21 mouse cellular contexts compared by ENCODE assay signal in genomic region chr9:61220017-61220416, GRCm38 (mm10).
DNase-seq lines count a peak whose midpoint lies in the region; ATAC-seq and TF ChIP-seq lines count a peak whose summit lies in the region.
"Had no signal": no experiment of that assay in that cellular context is flagged by ENCODE, and none has a peak within 500 bp of the region (broad histone marks: within the 10 kb centered on the region; RNA-seq: fewer than 3 reads in every experiment).

No protein-coding gene starts in this region.

- 0 out of 2 replicates have a peak, but pooled peaks have one; percentile 10 for TF ChIP-seq CTCF in layer of hippocampus, adult 2 months (conservative IDR thresholded peaks at IDR 0.05)

- intact Hi-C loops in heart, postnatal 36 days (cut with DNase I), result loop anchor here (5.0 kb wide), 1 partner anchor 57 kb away; no protein-coding TSS in a partner anchor

- H3K4me2 ChIP-seq in heart, embryonic 11.5 days, result no peak overlapping the region
- H3K4me2 ChIP-seq: heart, embryonic 15.5 days; hindbrain, embryonic 14.5 days; intestine, embryonic 15.5 days; limb, embryonic 15.5 days; liver, embryonic 15.5 days; neural tube, embryonic 15.5 days had no signal

- peak; percentile 42 to 65 for DNase-seq in heart, adult 18-20 months
- DNase-seq in layer of hippocampus, adult 2 months (ENCODE audit: low spot score in 2 of 2), result no peak
- no peak for DNase-seq in layer of hippocampus, adult 8-10 months (ENCODE audit: low spot score in 2 of 2)
- peak; percentile 39 to 67 for DNase-seq in heart, adult 9 months (ENCODE audit: low spot score in 2 of 2)
- DNase-seq in heart, postnatal 36 days, result peak; percentile 14 to 24
- no peak for DNase-seq in adrenal gland, postnatal 14 days
- DNase-seq: adrenal gland, adult 2 months; cerebellum, postnatal 36 days; gastrocnemius, postnatal 14 days; kidney, postnatal 14 days; lung, postnatal 10 days; midbrain, embryonic 14.5 days; thymus, postnatal 25 days had no signal

- no peak overlapping the region for H3K27ac ChIP-seq in heart, embryonic 11.5 days (ENCODE audit: low read depth, low read length)
- H3K27ac ChIP-seq in layer of hippocampus, adult 2 months, result no peak overlapping the region
- H3K27ac ChIP-seq: heart, embryonic 15.5 days; hindbrain, embryonic 14.5 days; intestine, embryonic 15.5 days; limb, embryonic 15.5 days; liver, embryonic 15.5 days; neural tube, embryonic 15.5 days had no signal

- H3K27me3 ChIP-seq in heart, embryonic 11.5 days (ENCODE audit: control insufficient read depth, insufficient read depth, low read length), result peaks cover 23% of the 10 kb centered on the region
- H3K27me3 ChIP-seq: intestine, embryonic 15.5 days; liver, embryonic 15.5 days; neural tube, embryonic 15.5 days had no signal

- WGBS in heart, embryonic 11.5 days (ENCODE audit: insufficient replicate concordance), result 56% methylated on average over 9 of the region's 9 CpGs

- H3K9ac ChIP-seq in heart, embryonic 11.5 days (ENCODE audit: low read depth, low read length), result no peak overlapping the region
- H3K9ac ChIP-seq: heart, embryonic 15.5 days; hindbrain, embryonic 14.5 days; intestine, embryonic 15.5 days; limb, embryonic 15.5 days; liver, embryonic 15.5 days; neural tube, embryonic 15.5 days had no signal

- 0 out of 2 replicates have a peak, but pooled peaks cover 2% of the 10 kb centered on the region for H3K9me3 ChIP-seq in heart, embryonic 11.5 days (replicated peaks; ENCODE audit: control insufficient read depth, low read length)
- H3K9me3 ChIP-seq: heart, embryonic 15.5 days; intestine, embryonic 15.5 days; limb, embryonic 15.5 days; liver, embryonic 15.5 days; neural tube, embryonic 15.5 days had no signal

- ATAC-seq in heart, embryonic 11.5 days (replicated peaks; ENCODE audit: insufficient number of reproducible peaks, low FRiP score, low TSS enrichment), result no peak
- ATAC-seq: intestine, embryonic 15.5 days had no signal

- H3K4me1 ChIP-seq in heart, embryonic 11.5 days (ENCODE audit: control insufficient read depth, insufficient read depth, low read length), result no peaks in the 10 kb centered on the region
- H3K4me1 ChIP-seq: liver, embryonic 15.5 days had no signal

- H3K36me3 ChIP-seq in heart, embryonic 11.5 days (ENCODE audit: control insufficient read depth, insufficient read depth, low read length), result no peaks in the 10 kb centered on the region
- H3K36me3 ChIP-seq: heart, embryonic 15.5 days; intestine, embryonic 15.5 days; limb, embryonic 15.5 days; liver, embryonic 15.5 days; neural tube, embryonic 15.5 days had no signal

- no peak overlapping the region for H3K4me3 ChIP-seq in heart, embryonic 11.5 days (ENCODE audit: low read depth, low read length)
- H3K4me3 ChIP-seq in layer of hippocampus, adult 2 months, result no peak overlapping the region
- H3K4me3 ChIP-seq: heart, embryonic 15.5 days; intestine, embryonic 15.5 days; limb, embryonic 15.5 days; liver, embryonic 15.5 days; myocyte; neural tube, embryonic 15.5 days had no signal

Comparison
In these comparisons a context has a peak if more than half of its experiments do, and no peak if none do; other contexts are left out.
1. DNase-seq: peak in heart, adult 18-20 months (2 of 2), heart, adult 9 months (2 of 2) and heart, postnatal 36 days (2 of 2); none in layer of hippocampus, adult 2 months (0 of 2), layer of hippocampus, adult 8-10 months (0 of 2) and adrenal gland, postnatal 14 days (single experiment).